Mouse (Mus musculus): ENCODE data around the gene Gcm1. TPM values are rescaled to one million over a fixed set of nuclear protein-coding genes. Genes with fewer than 3 reads are reported as not detected.

Gene Gcm1
- polyA plus RNA-seq, 1 experiment from 2014 or later, result not detected

GRCm38 (mm10) chr9:78022187-78022945, 29.4 kb upstream of the Gcm1 start:
- Histone ChIP-seq H3K9me3 (no peaks in the 10 kb centered on the region), H3K9ac (no peak overlapping the region), H3K4me3 (no peak overlapping the region), H3K36me3 (no peaks in the 10 kb centered on the region), H3K4me2 (replicated peaks) (no peak overlapping the region), H3K27me3 (replicated peaks) (no peaks in the 10 kb centered on the region), H3K27ac (no peak overlapping the region), H3K4me1 (0 out of 2 replicates have a peak, but pooled peaks cover 11% of the 10 kb centered on the region)
- 78% methylated on average over 8 of the region's 8 CpGs for WGBS
- no peak for ATAC-seq (ENCODE audit: low FRiP score, low read depth)

GRCm38 (mm10) chr9:78024823-78025222, 26.9 kb upstream of the Gcm1 start:
- no peaks in the 10 kb centered on the region for H3K27me3 ChIP-seq (replicated peaks)
- no peak overlapping the region for H3K4me3 ChIP-seq
- 10% methylated on average over 3 of the region's 3 CpGs for WGBS
- 0 out of 2 replicates have a peak, but pooled peaks cover 11% of the 10 kb centered on the region for H3K4me1 ChIP-seq
- H3K36me3 ChIP-seq, result no peaks in the 10 kb centered on the region
- no peak overlapping the region for H3K9ac ChIP-seq
- peak; percentile 57; the same call in 1 of the 2 replicates for ATAC-seq (ENCODE audit: low FRiP score, low read depth)
- H3K27ac ChIP-seq, result no peak overlapping the region
- no peaks in the 10 kb centered on the region for H3K9me3 ChIP-seq
- H3K4me2 ChIP-seq (replicated peaks), result no peak overlapping the region

GRCm38 (mm10) chr9:78027099-78027498, 24.6 kb upstream of the Gcm1 start:
- no peak overlapping the region for H3K27ac ChIP-seq
- WGBS, result 85% methylated on average over 3 of the region's 3 CpGs

GRCm38 (mm10) chr9:78030835-78031456, 20.8 kb upstream of the Gcm1 start:
- no peak for ATAC-seq (ENCODE audit: low FRiP score, low read depth)
- Histone ChIP-seq H3K9ac (no peak overlapping the region), H3K36me3 (no peaks in the 10 kb centered on the region), H3K4me2 (replicated peaks) (no peak overlapping the region), H3K27ac (no peak overlapping the region), H3K9me3 (no peaks in the 10 kb centered on the region), H3K27me3 (replicated peaks) (no peaks in the 10 kb centered on the region), H3K4me1 (no peaks in the 10 kb centered on the region), H3K4me3 (no peak overlapping the region)
- WGBS, result 91% methylated on average over 10 of the region's 10 CpGs

More at GRCm38 (mm10) chr9:78027099-78027498, 24.6 kb upstream of the Gcm1 start:
- ATAC-seq (ENCODE audit: low FRiP score, low read depth), result no peak
- no peak overlapping the region for H3K4me2 ChIP-seq (replicated peaks)
- H3K9me3 ChIP-seq, result no peaks in the 10 kb centered on the region
- no peaks in the 10 kb centered on the region for H3K36me3 ChIP-seq
- no peaks in the 10 kb centered on the region for H3K4me1 ChIP-seq
- H3K4me3 ChIP-seq, result no peak overlapping the region
- H3K27me3 ChIP-seq (replicated peaks), result no peaks in the 10 kb centered on the region
- H3K9ac ChIP-seq, result no peak overlapping the region

GRCm38 (mm10) chr9:78032930-78033329, 18.8 kb upstream of the Gcm1 start:
- no peak for ATAC-seq (ENCODE audit: low FRiP score, low read depth)
- WGBS, result 90% methylated on average over 4 of the region's 4 CpGs
- Histone ChIP-seq H3K27me3 (replicated peaks) (no peaks in the 10 kb centered on the region), H3K9me3 (no peaks in the 10 kb centered on the region), H3K4me2 (replicated peaks) (no peak overlapping the region), H3K4me3 (no peak overlapping the region), H3K27ac (no peak overlapping the region), H3K36me3 (no peaks in the 10 kb centered on the region), H3K9ac (no peak overlapping the region), H3K4me1 (no peaks in the 10 kb centered on the region)

GRCm38 (mm10) chr9:78035296-78035695, 16.4 kb upstream of the Gcm1 start:
- no peak for ATAC-seq (ENCODE audit: low FRiP score, low read depth)
- Histone ChIP-seq H3K4me2 (replicated peaks) (no peak overlapping the region), H3K4me1 (no peaks in the 10 kb centered on the region), H3K9ac (no peak overlapping the region), H3K4me3 (no peak overlapping the region), H3K9me3 (no peaks in the 10 kb centered on the region), H3K27me3 (replicated peaks) (no peaks in the 10 kb centered on the region), H3K36me3 (no peaks in the 10 kb centered on the region), H3K27ac (no peak overlapping the region)
- WGBS, result 82% methylated on average over 5 of the region's 5 CpGs

DNA sequence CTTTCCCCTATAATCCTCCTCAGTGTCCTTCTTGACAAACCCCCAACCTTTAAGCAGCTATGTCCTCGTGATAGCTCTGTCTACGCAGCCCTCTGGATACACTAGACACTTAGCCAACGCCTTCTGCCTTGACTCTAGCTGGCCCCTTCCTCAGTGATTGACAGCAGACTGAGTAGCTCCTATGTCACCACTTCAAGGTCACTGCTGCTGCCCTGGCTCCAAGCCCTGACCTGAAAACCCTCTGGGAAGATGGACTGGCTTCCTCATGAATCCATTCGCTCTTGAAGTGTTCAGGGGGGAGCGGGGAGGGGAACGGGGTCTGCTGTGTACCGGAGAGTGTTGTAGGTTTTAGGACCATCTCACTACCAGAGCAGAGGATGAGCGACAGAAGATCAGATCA, 15.9 kb upstream of the Gcm1 start:
- Histone ChIP-seq H3K4me3 (no peak overlapping the region), H3K36me3 (no peaks in the 10 kb centered on the region), H3K4me2 (replicated peaks) (no peak overlapping the region), H3K27me3 (replicated peaks) (no peaks in the 10 kb centered on the region), H3K9ac (no peak overlapping the region), H3K27ac (no peak overlapping the region), H3K4me1 (no peaks in the 10 kb centered on the region), H3K9me3 (no peaks in the 10 kb centered on the region)
- WGBS, result 90% methylated on average over 8 of the region's 8 CpGs
- ATAC-seq (ENCODE audit: low FRiP score, low read depth), result no peak

- H3K4me3 ChIP-seq, result no peak overlapping the region
- WGBS, result 40% methylated on average over 18 of the region's 18 CpGs
- H3K27ac ChIP-seq, result no peak overlapping the region
- H3K9ac ChIP-seq, result no peak overlapping the region
- no peaks in the 10 kb centered on the region for H3K27me3 ChIP-seq (replicated peaks)
- no peak overlapping the region for H3K4me2 ChIP-seq (replicated peaks)
- H3K36me3 ChIP-seq, result no peaks in the 10 kb centered on the region
- no peaks in the 10 kb centered on the region for H3K9me3 ChIP-seq
- ATAC-seq (ENCODE audit: low FRiP score, low read depth), result 0 out of 2 replicates have a peak, but pooled peaks have one; percentile 29
- H3K4me1 ChIP-seq, result no peaks in the 10 kb centered on the region
Observed at GRCm38 (mm10) chr9:78038755-78039489, 12.8 kb upstream of the Gcm1 start.

DNA sequence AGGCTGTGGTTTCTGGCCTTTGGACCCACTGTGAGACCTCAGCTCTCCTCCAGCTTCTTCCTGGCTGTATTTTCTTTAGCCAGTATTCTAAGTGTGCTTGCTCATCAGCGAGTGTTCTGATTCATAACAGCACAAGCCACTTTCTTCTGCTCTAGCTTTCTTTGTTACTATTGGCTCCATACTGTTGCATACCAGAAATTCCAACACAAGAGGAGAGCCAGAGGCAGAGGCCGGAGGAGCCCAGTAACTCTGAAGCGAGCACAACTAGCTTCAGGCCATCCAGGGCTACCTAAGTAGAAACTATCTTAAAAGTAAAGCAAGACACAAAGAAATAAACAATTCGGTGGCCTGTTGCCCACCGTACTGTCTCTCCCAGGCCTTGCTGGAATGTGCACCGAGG, 6.6 kb upstream of the Gcm1 start:
- no peak overlapping the region for H3K9ac ChIP-seq
- no peaks in the 10 kb centered on the region for H3K27me3 ChIP-seq (replicated peaks)
- H3K36me3 ChIP-seq, result no peaks in the 10 kb centered on the region
- ATAC-seq (ENCODE audit: low FRiP score, low read depth), result no peak
- no peaks in the 10 kb centered on the region for H3K4me1 ChIP-seq
- 81% methylated on average over 6 of the region's 6 CpGs for WGBS
- H3K9me3 ChIP-seq, result no peaks in the 10 kb centered on the region
- H3K4me3 ChIP-seq, result no peak overlapping the region
- H3K27ac ChIP-seq, result no peak overlapping the region
- no peak overlapping the region for H3K4me2 ChIP-seq (replicated peaks)

DNA sequence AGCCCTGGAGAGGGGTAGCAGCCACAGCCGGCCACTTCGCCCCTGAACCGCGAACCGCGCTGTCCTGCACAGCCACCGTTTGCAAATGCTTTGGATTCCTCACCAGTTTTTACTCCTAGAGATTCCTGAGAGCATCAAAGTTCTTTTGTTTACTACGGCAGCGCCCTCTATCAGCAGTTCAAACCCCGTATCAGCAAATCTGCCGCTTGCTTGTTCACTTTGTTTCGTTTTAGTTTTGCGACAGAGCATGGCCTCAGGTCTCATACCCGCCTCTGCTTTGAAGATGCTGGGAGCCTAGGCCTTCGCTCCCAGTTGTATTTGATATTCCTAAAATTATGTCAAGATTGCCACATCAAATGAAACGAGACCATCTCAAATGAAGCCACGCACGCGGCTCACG, 5.0 kb upstream of the Gcm1 start:
- ATAC-seq (ENCODE audit: low FRiP score, low read depth), result no peak
- no peaks in the 10 kb centered on the region for H3K36me3 ChIP-seq
- no peaks in the 10 kb centered on the region for H3K9me3 ChIP-seq
- no peaks in the 10 kb centered on the region for H3K27me3 ChIP-seq (replicated peaks)
- no peak overlapping the region for H3K4me2 ChIP-seq (replicated peaks)
- no peak overlapping the region for H3K4me3 ChIP-seq
- no peaks in the 10 kb centered on the region for H3K4me1 ChIP-seq
- no peak overlapping the region for H3K27ac ChIP-seq
- WGBS, result 60% methylated on average over 20 of the region's 20 CpGs
- no peak overlapping the region for H3K9ac ChIP-seq

GRCm38 (mm10) chr9:78050452-78050970, 1.2 kb upstream of the Gcm1 start:
- no peak for ATAC-seq (ENCODE audit: low FRiP score, low read depth)
- H3K9ac ChIP-seq, result no peak overlapping the region
- no peaks in the 10 kb centered on the region for H3K36me3 ChIP-seq
- H3K9me3 ChIP-seq, result no peaks in the 10 kb centered on the region
- no peak overlapping the region for H3K4me2 ChIP-seq (replicated peaks)
- H3K27ac ChIP-seq, result no peak overlapping the region
- no peaks in the 10 kb centered on the region for H3K4me1 ChIP-seq
- no peaks in the 10 kb centered on the region for H3K27me3 ChIP-seq (replicated peaks)
- H3K4me3 ChIP-seq, result no peak overlapping the region
- WGBS, result 55% methylated on average over 5 of the region's 5 CpGs

GRCm38 (mm10) chr9:78053821-78054220, 2.1 kb downstream of the Gcm1 start:
- WGBS, result 76% methylated on average over 8 of the region's 8 CpGs

More at GRCm38 (mm10) chr9:78053821-78054220, 2.1 kb downstream of the Gcm1 start:
- Histone ChIP-seq H3K27ac (no peak overlapping the region), H3K9me3 (no peaks in the 10 kb centered on the region), H3K9ac (no peak overlapping the region), H3K36me3 (no peaks in the 10 kb centered on the region), H3K4me1 (no peaks in the 10 kb centered on the region), H3K27me3 (replicated peaks) (no peaks in the 10 kb centered on the region), H3K4me2 (replicated peaks) (no peak overlapping the region), H3K4me3 (no peak overlapping the region)
- no peak for ATAC-seq (ENCODE audit: low FRiP score, low read depth)

Data from neural tube, embryonic 12.5 days (tissue).